Mouse (Mus musculus) layer of hippocampus, adult 2 months (tissue): ENCODE results near the gene Jchain. TPM values are rescaled to one million over a fixed set of nuclear protein-coding genes. Genes with fewer than 3 reads are reported as not detected.
A peak's percentile ranks its signal among the peaks of the same experiment; 100 is the strongest.

Source experiments
- DNase-seq, 2 experiments: peaks; one replicate each; pipeline ENCODE4 v3.0.0; 2022; ENCODE audit warnings: low spot score in 2 of 2
- H3K27ac ChIP-seq: fragments of 200-600 bp; 2 replicates; pipeline ENCODE4 v1.8.1; 2022
- H3K4me3 ChIP-seq: fragments of 200-600 bp; 2 replicates; pipeline ENCODE4 v1.8.1; 2022; ENCODE audit warnings: mild to moderate bottlenecking
- CTCF ChIP-seq: fragments of 200-600 bp; conservative IDR thresholded peaks from 2 replicates; pipeline ENCODE4 v1.8.1; 2022; ENCODE audit warnings: antibody characterized with exemption, mild to moderate bottlenecking, moderate library complexity
- long read RNA-seq, 2 experiments: library from polyadenylated mRNA; stranded (forward); transcript quantifications; one replicate each; pipeline ENCODE4 v2.0.0; 2021; ENCODE audit warnings: borderline mapping rate in 2 of 2
- total RNA-seq, 2 experiments: library from RNA; stranded (reverse); gene quantifications; 2 replicates each; pipeline ENCODE4 v1.2.3; 2021

Jchain gene
- total RNA-seq = under 1 TPM; 0.31 to 0.42 TPM
- long read RNA-seq, experiment 1, partial matches to known transcripts = 0 of 1 reads
- long read RNA-seq, experiment 1, other reads (novel, unspliced or antisense) = 1 of 1 reads
- long read RNA-seq, experiment 2 = 0 reads

- DNase-seq = no peak
- no peak for TF ChIP-seq CTCF
- Histone ChIP-seq H3K27ac (no peak within 1 kb of the TSS), H3K4me3 (no peak within 1 kb of the TSS)
Measured at GRCm38 (mm10) chr5:88527657-88528056, at the start of gene Jchain. Gene Jchain, minus strand, starts transcription at chr5:88527891.

- no peak for DNase-seq
- no peak overlapping the region for H3K4me3 ChIP-seq
- no peak for TF ChIP-seq CTCF
- H3K27ac ChIP-seq = no peak overlapping the region
Measured at GRCm38 (mm10) chr5:88575506-88576338, 48.0 kb upstream of the Jchain start.

GRCm38 (mm10) chr5:88574829-88575228 is 47.1 kb upstream of the Jchain start:
- Histone ChIP-seq H3K4me3 (no peak overlapping the region), H3K27ac (no peak overlapping the region)
- no peak for TF ChIP-seq CTCF
- DNase-seq = no peak

- no peak for DNase-seq
- Histone ChIP-seq H3K27ac (no peak overlapping the region), H3K4me3 (no peak overlapping the region)
- TF ChIP-seq CTCF = no peak
Measured at GRCm38 (mm10) chr5:88569541-88569940, 41.9 kb upstream of the Jchain start.

GRCm38 (mm10) chr5:88566034-88566841 is 38.5 kb upstream of the Jchain start:
- peak in 1 of 2 experiments; percentile 8 for DNase-seq
- Histone ChIP-seq H3K4me3 (peak overlapping the region; percentile 71), H3K27ac (peak overlapping the region; percentile 74; the same call in 1 of the 2 replicates)
- TF ChIP-seq CTCF = no peak

- peak; percentile 39 for TF ChIP-seq CTCF
- H3K4me3 ChIP-seq = peak overlapping the region; percentile 71
- peak in 1 of 2 experiments; percentile 54 for DNase-seq
- peak overlapping the region; percentile 74 for H3K27ac ChIP-seq
Measured at GRCm38 (mm10) chr5:88565148-88566033, 37.7 kb upstream of the Jchain start.

GRCm38 (mm10) chr5:88564501-88565147 is 36.9 kb upstream of the Jchain start, which contains the start of gene Rufy3:
Gene Rufy3, plus strand, starts transcription at chr5:88565040.
- Histone ChIP-seq H3K27ac (peak within 1 kb of the TSS; percentile 89), H3K4me3 (peak within 1 kb of the TSS; percentile 71)
- peak; percentile 57 to 72 for DNase-seq
- TF ChIP-seq CTCF = peak; percentile 70

- no peak for DNase-seq
- peak; percentile 43 for TF ChIP-seq CTCF
- H3K27ac ChIP-seq = no peak overlapping the region
- H3K4me3 ChIP-seq = no peak overlapping the region
Measured at GRCm38 (mm10) chr5:88562863-88563780, 35.4 kb upstream of the Jchain start.

GRCm38 (mm10) chr5:88561080-88561814 is 33.6 kb upstream of the Jchain start:
- no peak for DNase-seq
- Histone ChIP-seq H3K27ac (no peak overlapping the region), H3K4me3 (no peak overlapping the region)
- no peak for TF ChIP-seq CTCF

- no peak for TF ChIP-seq CTCF
Measured at GRCm38 (mm10) chr5:88558991-88559390, 31.3 kb upstream of the Jchain start.

More at GRCm38 (mm10) chr5:88558991-88559390, 31.3 kb upstream of the Jchain start:
- Histone ChIP-seq H3K27ac (no peak overlapping the region), H3K4me3 (no peak overlapping the region)
- no peak for DNase-seq
